Mouse (Mus musculus) liver, embryonic 11.5 days (tissue): Measurements from ENCODE around the gene Samd4. TPM values are rescaled to one million over a fixed set of nuclear protein-coding genes. Genes with fewer than 3 reads are reported as not detected.

Experiments used
- ATAC-seq: fragments of 200-750 bp; cut with Nextera tagmentation; replicated peaks from 2 replicates; pipeline ENCODE4 v1.8.0; 2017; ENCODE audit warnings: moderate number of reproducible peaks, mild to moderate bottlenecking, moderate TSS enrichment, moderate library complexity; ENCODE audit not compliant: low FRiP score
- DNase-seq: peaks from one replicate; pipeline ENCODE4 v3.0.0-alpha.2; 2017; ENCODE audit warnings: low spot score
- H3K27ac ChIP-seq: fragments of 300-500 bp; sonication (generic); 2 replicates; pipeline ENCODE4 v1.5.1; 2014; ENCODE audit warnings: mild to moderate bottlenecking, low read depth, low read length, control low read depth
- H3K27me3 ChIP-seq: fragments of 300-500 bp; sonication (generic); replicated peaks from 2 replicates; pipeline ENCODE4 v1.6.1; 2014; ENCODE audit warnings: low read length, mixed read lengths; ENCODE audit not compliant: control insufficient read depth, insufficient read depth
- H3K36me3 ChIP-seq: fragments of 300-500 bp; sonication (generic); 2 replicates; pipeline ENCODE4 v1.6.1; 2014; ENCODE audit warnings: mild to moderate bottlenecking, low read length, moderate library complexity, mixed read lengths; ENCODE audit not compliant: control insufficient read depth, insufficient read depth
- H3K4me1 ChIP-seq: fragments of 300-500 bp; sonication (generic); replicated peaks from 2 replicates; pipeline ENCODE4 v1.6.1; 2014; ENCODE audit warnings: low read length, mixed read lengths; ENCODE audit not compliant: control insufficient read depth, insufficient read depth
- H3K4me2 ChIP-seq: fragments of 300-500 bp; sonication (generic); 2 replicates; pipeline ENCODE4 v1.6.1; 2014; ENCODE audit warnings: mild to moderate bottlenecking, control low read depth, moderate library complexity
- H3K4me3 ChIP-seq: fragments of 300-500 bp; sonication (generic); 2 replicates; pipeline ENCODE4 v1.5.1; 2014; ENCODE audit warnings: low read depth, low read length, control low read depth
- H3K9ac ChIP-seq: fragments of 300-500 bp; sonication (generic); 2 replicates; pipeline ENCODE4 v1.6.1; 2014; ENCODE audit warnings: low read depth, low read length, control low read depth
- H3K9me3 ChIP-seq: fragments of 300-500 bp; sonication (generic); 2 replicates; pipeline ENCODE4 v1.6.1; 2016; ENCODE audit warnings: low read length, inconsistent platforms, mixed read lengths; ENCODE audit not compliant: control insufficient read depth
- WGBS: fragments of 180-500 bp; shearing (Covaris S2); extraction: QIAGEN DNeasy Blood & Tissue Kit; methylation state at CpG from one replicate; pipeline ENCODE4 v1.1.7; 2014; 5-methylcytosine and 5-hydroxymethylcytosine counted together
- polyA plus RNA-seq: library from polyadenylated mRNA; unstranded; fragments of >200 nt; fragmentation: Nextera tagmentation; extraction: Ambion mirVana; gene quantifications from 2 replicates; pipeline ENCODE4 v1.2.1, GENCODE M21; 2014

The Samd4 gene
- polyA plus RNA-seq, 1 experiment from 2014 or later: 1.1 TPM

DNA sequence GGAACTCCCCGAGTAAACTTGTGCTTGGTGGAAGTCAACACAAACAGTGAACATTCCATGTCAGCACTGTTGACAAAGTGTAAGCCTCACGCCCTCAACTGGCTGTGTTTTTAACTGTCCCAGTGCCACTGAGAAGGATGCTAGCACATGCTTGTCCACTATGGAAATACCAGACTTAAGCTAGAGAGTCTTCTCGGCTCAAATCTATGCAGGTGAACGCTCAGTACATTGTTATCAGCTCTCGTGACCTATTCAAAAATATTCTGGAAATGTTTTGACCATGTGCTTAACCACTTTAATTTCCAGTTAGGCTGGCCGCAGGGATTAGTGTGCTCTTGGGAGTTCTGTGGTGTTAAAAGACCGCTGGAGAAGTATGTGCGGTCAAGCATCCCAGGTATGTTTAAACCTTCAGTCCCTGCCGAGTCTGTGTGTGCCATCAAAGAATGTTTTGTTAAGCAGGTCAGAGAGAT lies 73.0 kb downstream of the Samd4 start:
- no peaks in the 10 kb centered on the region for H3K27me3 ChIP-seq
- no peak overlapping the region for H3K4me2 ChIP-seq
- no peaks in the 10 kb centered on the region for H3K4me1 ChIP-seq
- no peaks in the 10 kb centered on the region for H3K9me3 ChIP-seq
- DNase-seq: no peak
- H3K4me3 ChIP-seq: no peak overlapping the region
- 51% methylated on average over 9 of the region's 9 CpGs for WGBS
- no peak overlapping the region for H3K27ac ChIP-seq
- no peak overlapping the region for H3K9ac ChIP-seq
- no peaks in the 10 kb centered on the region for H3K36me3 ChIP-seq
- ATAC-seq: no peak

DNA sequence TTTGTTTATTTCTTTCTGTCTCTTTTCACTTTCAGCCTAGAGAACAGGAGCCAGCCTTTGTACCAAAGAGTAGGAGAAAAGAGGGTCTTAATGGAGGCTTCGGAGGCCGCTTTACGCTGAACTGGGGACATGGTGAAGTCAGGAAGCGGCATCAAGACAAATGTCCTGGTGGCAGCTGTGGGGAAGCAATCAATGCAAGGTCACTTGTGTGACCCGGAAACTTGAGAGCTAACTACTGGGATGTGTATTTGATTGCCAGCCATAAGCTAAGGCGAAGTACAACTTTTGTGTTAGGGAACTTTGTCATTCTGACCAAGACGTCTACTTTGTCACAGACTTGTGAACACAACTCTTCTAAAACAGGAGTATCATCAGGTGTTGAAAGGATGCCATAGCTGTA lies 73.5 kb downstream of the Samd4 start:
- Histone ChIP-seq H3K4me3 (no peak overlapping the region), H3K4me1 (no peaks in the 10 kb centered on the region), H3K27me3 (no peaks in the 10 kb centered on the region), H3K4me2 (no peak overlapping the region), H3K36me3 (no peaks in the 10 kb centered on the region), H3K9ac (no peak overlapping the region), H3K27ac (no peak overlapping the region), H3K9me3 (no peaks in the 10 kb centered on the region)
- no peak for DNase-seq
- 53% methylated on average over 7 of the region's 7 CpGs for WGBS
- no peak for ATAC-seq

DNA sequence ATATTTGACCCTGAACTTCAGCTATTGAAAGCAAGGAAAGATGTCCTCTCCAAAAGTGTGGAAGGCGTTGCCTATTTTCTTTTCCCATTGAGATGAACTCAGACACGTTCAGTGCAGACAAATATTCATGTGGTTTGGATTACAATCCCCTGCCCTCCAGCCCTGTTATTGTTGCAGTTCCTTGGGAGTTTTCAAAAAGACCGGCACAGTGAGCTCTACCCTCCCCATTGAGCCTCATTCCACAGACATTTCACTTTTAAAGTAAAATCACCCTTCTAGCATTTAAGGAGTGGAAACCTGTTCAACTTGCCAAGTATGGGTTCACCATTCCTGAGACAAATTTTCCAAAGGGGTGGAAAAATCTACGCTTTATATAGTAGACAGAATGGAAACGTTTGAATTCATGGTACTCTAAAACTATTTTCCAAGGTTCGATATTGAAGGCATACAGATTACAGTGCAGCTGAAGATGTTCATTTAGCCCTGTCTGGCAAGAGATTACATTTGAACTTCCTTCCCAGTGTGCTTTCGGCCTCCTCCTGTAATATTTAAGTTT lies 76.6 kb downstream of the Samd4 start:
- no peak overlapping the region for H3K9ac ChIP-seq
- 76% methylated on average over 7 of the region's 7 CpGs for WGBS
- H3K4me2 ChIP-seq: no peak overlapping the region
- H3K4me1 ChIP-seq: 0 out of 2 replicates have a peak, but pooled peaks cover 1% of the 10 kb centered on the region
- no peaks in the 10 kb centered on the region for H3K9me3 ChIP-seq
- H3K36me3 ChIP-seq: no peaks in the 10 kb centered on the region
- H3K4me3 ChIP-seq: no peak overlapping the region
- H3K27ac ChIP-seq: no peak overlapping the region
- no peaks in the 10 kb centered on the region for H3K27me3 ChIP-seq
- no peak for DNase-seq
- ATAC-seq: no peak

DNA sequence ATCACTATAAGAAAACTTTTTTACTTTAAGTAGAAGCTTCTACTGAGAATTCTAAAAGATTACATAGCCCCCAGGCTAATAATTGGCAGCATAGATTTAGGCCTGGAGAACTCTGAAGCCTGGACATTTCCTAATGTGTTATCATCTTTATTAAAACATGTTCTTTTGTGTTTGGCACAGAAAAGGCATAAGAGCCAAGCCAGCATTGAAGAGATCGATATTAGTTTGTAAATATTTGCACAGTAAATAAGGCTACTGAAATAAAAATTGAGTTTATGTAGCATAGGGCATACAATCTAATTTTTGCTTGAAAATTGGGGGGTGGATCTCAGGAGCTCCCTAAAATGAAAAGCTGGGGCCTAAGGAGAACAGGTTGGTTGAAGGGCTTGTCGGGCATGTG lies 77.2 kb downstream of the Samd4 start:
- no peak overlapping the region for H3K4me3 ChIP-seq
- no peak overlapping the region for H3K9ac ChIP-seq
- no peak overlapping the region for H3K4me2 ChIP-seq
- ATAC-seq (no peak), DNase-seq (no peak)
- 0 out of 2 replicates have a peak, but pooled peaks cover 3% of the 10 kb centered on the region for H3K4me1 ChIP-seq
- no peaks in the 10 kb centered on the region for H3K9me3 ChIP-seq
- WGBS: 82% methylated on average over 2 of the region's 2 CpGs
- no peak overlapping the region for H3K27ac ChIP-seq
- no peaks in the 10 kb centered on the region for H3K27me3 ChIP-seq
- H3K36me3 ChIP-seq: no peaks in the 10 kb centered on the region

DNA sequence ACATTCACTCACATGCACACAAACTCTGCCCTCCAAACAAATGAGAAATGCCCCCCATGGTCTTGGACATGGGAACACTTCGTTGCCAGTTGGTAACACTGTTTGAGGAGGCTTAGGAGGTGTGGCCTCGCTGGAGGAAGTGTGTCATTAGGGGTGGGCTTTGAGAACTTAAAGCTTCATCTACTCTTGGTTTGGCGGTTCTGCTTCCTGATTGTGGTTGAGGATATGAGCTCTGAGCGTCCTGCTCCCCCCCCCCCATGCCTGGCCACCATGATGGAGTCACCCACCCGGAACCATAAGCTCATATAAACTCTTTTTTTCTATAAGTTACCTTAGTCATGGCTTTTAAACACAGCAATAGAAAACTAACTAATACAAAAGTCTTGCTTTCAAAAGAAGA lies 80.2 kb downstream of the Samd4 start:
- Histone ChIP-seq H3K4me1 (peaks cover 3% of the 10 kb centered on the region; the same call in 1 of the 2 replicates), H3K9me3 (no peaks in the 10 kb centered on the region), H3K9ac (no peak overlapping the region), H3K27ac (no peak overlapping the region), H3K36me3 (no peaks in the 10 kb centered on the region), H3K27me3 (0 out of 2 replicates have a peak, but pooled peaks cover 2% of the 10 kb centered on the region), H3K4me2 (no peak overlapping the region), H3K4me3 (no peak overlapping the region)
- WGBS: 57% methylated on average over 5 of the region's 5 CpGs
- DNase-seq (no peak), ATAC-seq (no peak)

DNA sequence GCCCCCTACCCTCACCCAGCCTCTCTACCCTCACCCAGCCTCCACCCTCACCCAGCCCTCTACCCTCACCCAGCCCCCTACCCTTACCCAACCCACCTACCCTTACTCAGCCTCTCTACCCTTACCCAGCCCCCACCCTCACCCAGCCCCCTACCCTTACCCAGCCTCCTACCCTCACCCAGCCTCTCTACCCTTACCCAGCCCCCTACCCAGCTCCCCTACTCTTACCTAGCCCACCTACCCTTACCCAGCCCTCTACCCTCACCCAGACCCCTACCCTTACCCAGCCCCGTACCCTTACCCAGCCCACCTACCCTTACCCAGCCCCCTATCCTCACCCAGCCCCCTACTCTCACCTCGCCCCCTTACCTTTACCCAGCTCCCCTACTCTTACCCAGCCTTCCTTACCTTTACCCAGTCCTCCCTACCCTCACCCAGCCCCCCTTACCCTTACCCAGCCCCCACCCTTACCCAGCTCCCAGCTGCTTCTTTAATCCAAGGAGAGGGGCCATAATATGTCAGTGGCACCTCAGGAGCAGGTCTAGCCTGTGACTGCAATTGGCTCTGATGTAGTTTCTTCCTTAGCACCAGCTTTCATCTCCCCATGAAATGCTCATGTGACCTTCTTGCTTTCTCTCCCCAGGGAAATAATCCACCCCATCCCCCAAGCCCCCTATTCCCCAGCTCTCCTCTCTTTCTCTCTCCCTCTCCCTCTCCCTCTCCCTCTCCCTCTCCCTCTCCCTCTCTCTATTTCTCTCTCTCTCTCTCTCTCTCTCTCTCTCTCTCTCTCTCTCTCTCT lies 81.6 kb downstream of the Samd4 start:
- WGBS: 91% methylated on average over 2 of the region's 2 CpGs
- no peak overlapping the region for H3K27ac ChIP-seq
- H3K4me2 ChIP-seq: no peak overlapping the region
- DNase-seq (no peak), ATAC-seq (no peak)
- no peak overlapping the region for H3K9ac ChIP-seq
- no peaks in the 10 kb centered on the region for H3K9me3 ChIP-seq
- 0 out of 2 replicates have a peak, but pooled peaks cover 2% of the 10 kb centered on the region for H3K27me3 ChIP-seq
- H3K4me3 ChIP-seq: no peak overlapping the region
- no peaks in the 10 kb centered on the region for H3K36me3 ChIP-seq
- H3K4me1 ChIP-seq: peaks cover 3% of the 10 kb centered on the region; the same call in 1 of the 2 replicates

DNA sequence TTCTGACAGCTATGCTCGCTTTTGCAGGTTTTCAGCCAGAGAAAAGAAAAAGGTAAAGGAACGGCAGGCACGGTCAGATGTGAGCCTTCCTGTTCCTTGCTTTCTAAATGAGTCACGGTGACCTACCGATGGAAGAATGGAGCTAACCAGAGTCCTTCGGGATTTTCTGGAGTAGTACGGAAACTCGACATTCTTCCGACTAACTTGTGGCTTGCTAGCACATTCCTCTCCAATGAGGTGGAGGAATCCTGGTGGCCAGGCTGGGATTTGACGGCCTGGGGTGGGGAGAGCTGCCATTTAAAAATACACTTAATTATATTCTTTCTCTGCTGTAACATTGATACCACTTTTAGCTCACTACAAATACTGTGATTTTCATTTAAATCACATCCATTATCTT lies 83.6 kb downstream of the Samd4 start:
- H3K9ac ChIP-seq: no peak overlapping the region
- no peak overlapping the region for H3K4me2 ChIP-seq
- WGBS: 56% methylated on average over 10 of the region's 10 CpGs
- H3K27me3 ChIP-seq: 0 out of 2 replicates have a peak, but pooled peaks cover 2% of the 10 kb centered on the region
- H3K4me3 ChIP-seq: no peak overlapping the region
- no peak overlapping the region for H3K27ac ChIP-seq
- no peaks in the 10 kb centered on the region for H3K36me3 ChIP-seq
- no peak for ATAC-seq
- DNase-seq: no peak
- peaks cover 3% of the 10 kb centered on the region; the same call in 1 of the 2 replicates for H3K4me1 ChIP-seq
- no peaks in the 10 kb centered on the region for H3K9me3 ChIP-seq

DNA sequence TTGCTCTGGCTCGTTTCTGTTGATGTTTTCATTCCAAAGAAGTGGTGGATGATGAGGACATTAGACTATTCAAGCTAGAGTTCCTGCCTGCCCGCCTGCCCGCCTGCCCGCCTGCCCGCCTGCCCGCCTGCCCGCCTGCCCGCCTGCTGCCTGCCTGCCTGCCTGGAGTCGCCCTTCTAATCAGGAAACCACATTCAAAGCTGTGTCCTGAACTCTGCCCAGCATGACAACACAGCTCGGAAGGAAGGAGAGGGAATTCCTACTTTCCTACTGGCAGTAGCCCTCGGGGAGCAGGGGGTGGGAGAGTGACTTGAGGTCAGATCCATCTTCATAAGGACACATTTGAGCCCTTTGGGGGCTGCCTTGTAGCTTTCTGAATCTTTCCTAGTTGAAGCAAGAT lies 85.4 kb downstream of the Samd4 start:
- no peak overlapping the region for H3K27ac ChIP-seq
- 55% methylated on average over 11 of the region's 11 CpGs for WGBS
- H3K9me3 ChIP-seq: no peaks in the 10 kb centered on the region
- DNase-seq (no peak), ATAC-seq (no peak)
- H3K4me1 ChIP-seq: peaks cover 3% of the 10 kb centered on the region; the same call in 1 of the 2 replicates
- no peak overlapping the region for H3K4me3 ChIP-seq
- no peaks in the 10 kb centered on the region for H3K36me3 ChIP-seq
- H3K27me3 ChIP-seq: 0 out of 2 replicates have a peak, but pooled peaks cover 2% of the 10 kb centered on the region
- no peak overlapping the region for H3K9ac ChIP-seq
- H3K4me2 ChIP-seq: no peak overlapping the region
